Mouse (Mus musculus) midbrain, postnatal 0 days (tissue): ENCODE measurements at regions not wholly inside any gene's neighbourhood (a gene's known extent, or its start where the extent isn't known, plus 50 kb on each side); places are given as distances from the start of the nearest gene placed in this dataset.

ENCODE experiments used
- ATAC-seq: fragments of 200-750 bp; cut with Nextera tagmentation; 2 replicates; pipeline ENCODE4 v1.8.0; 2017; ENCODE audit warnings: moderate number of reproducible peaks, mild to moderate bottlenecking, moderate TSS enrichment, moderate library complexity; ENCODE audit not compliant: low FRiP score
- DNase-seq: peaks from one replicate; pipeline ENCODE4 v3.0.0-alpha.2; 2015; ENCODE audit warnings: low spot score
- H3K27ac ChIP-seq: fragments of 300-500 bp; sonication (generic); 2 replicates; pipeline ENCODE4 v1.5.1; 2014; ENCODE audit warnings: low read depth, mild to moderate bottlenecking, low read length, mixed read lengths
- H3K27me3 ChIP-seq: fragments of 300-500 bp; sonication (generic); 2 replicates; pipeline ENCODE4 v1.6.1; 2014; ENCODE audit warnings: low read length, control low read depth, mixed read lengths; ENCODE audit not compliant: insufficient read depth
- H3K36me3 ChIP-seq: fragments of 300-500 bp; sonication (generic); 2 replicates; pipeline ENCODE4 v1.6.1; 2014; ENCODE audit warnings: low read length, control low read depth, mixed read lengths; ENCODE audit not compliant: insufficient read depth
- H3K4me1 ChIP-seq: fragments of 300-500 bp; sonication (generic); 2 replicates; pipeline ENCODE4 v1.6.1; 2014; ENCODE audit warnings: mild to moderate bottlenecking, control low read depth, antibody characterized with exemption, low read length, mixed read lengths; ENCODE audit not compliant: insufficient read depth
- H3K4me2 ChIP-seq: fragments of 300-500 bp; sonication (generic); 2 replicates; pipeline ENCODE4 v1.6.1; 2014; ENCODE audit warnings: low read depth, mild to moderate bottlenecking, low read length, mixed read lengths; ENCODE audit not compliant: poor library complexity, severe bottlenecking
- H3K4me3 ChIP-seq: fragments of 300-500 bp; sonication (generic); 2 replicates; pipeline ENCODE4 v1.5.1; 2014; ENCODE audit warnings: low read depth, mild to moderate bottlenecking, low read length, moderate library complexity
- H3K9ac ChIP-seq: fragments of 300-500 bp; sonication (generic); replicated peaks from 2 replicates; pipeline ENCODE4 v1.6.1; 2014; ENCODE audit warnings: mild to moderate bottlenecking, low read length, moderate library complexity, mixed read lengths; ENCODE audit not compliant: poor library complexity, severe bottlenecking
- H3K9me3 ChIP-seq: fragments of 300-500 bp; sonication (generic); 2 replicates; pipeline ENCODE4 v1.6.1; 2016; ENCODE audit warnings: low read length, control low read depth
- CTCF ChIP-seq: IDR thresholded peaks from 2 replicates; pipeline ENCODE4 v1.5.1; 2016; ENCODE audit warnings: antibody characterized with exemption, mild to moderate bottlenecking
- WGBS: fragments of 180-500 bp; shearing (Covaris S2); extraction: QIAGEN DNeasy Blood & Tissue Kit; methylation state at CpG from one replicate; pipeline ENCODE4 v1.1.7; 2014; 5-methylcytosine and 5-hydroxymethylcytosine counted together

GRCm38 (mm10) chr3:33958216-33958615 lies 61.5 kb upstream of the Fxr1 start:
- ATAC-seq = no peak
- H3K36me3 ChIP-seq = no peaks in the 10 kb centered on the region
- WGBS = 86% methylated on average over 4 of the region's 4 CpGs
- no peak overlapping the region for H3K27ac ChIP-seq
- peaks cover 11% of the 10 kb centered on the region for H3K27me3 ChIP-seq
- no peaks in the 10 kb centered on the region for H3K4me1 ChIP-seq
- TF ChIP-seq CTCF = no peak
- no peak overlapping the region for H3K9ac ChIP-seq
- DNase-seq = no peak
- no peak overlapping the region for H3K4me3 ChIP-seq
- no peaks in the 10 kb centered on the region for H3K9me3 ChIP-seq
- H3K4me2 ChIP-seq = no peak overlapping the region

- no peak overlapping the region for H3K4me2 ChIP-seq
- TF ChIP-seq CTCF = no peak
- no peak overlapping the region for H3K27ac ChIP-seq
- peaks cover 9% of the 10 kb centered on the region for H3K27me3 ChIP-seq
- H3K9me3 ChIP-seq = no peaks in the 10 kb centered on the region
- no peaks in the 10 kb centered on the region for H3K36me3 ChIP-seq
- no peak overlapping the region for H3K9ac ChIP-seq
- WGBS = 57% methylated on average over 6 of the region's 6 CpGs
- DNase-seq = no peak
- no peaks in the 10 kb centered on the region for H3K4me1 ChIP-seq
- no peak overlapping the region for H3K4me3 ChIP-seq
- no peak for ATAC-seq
Measured at GRCm38 (mm10) chr3:33960211-33960610, 59.5 kb upstream of the Fxr1 start.

- 88% methylated on average over 5 of the region's 5 CpGs for WGBS
- Histone ChIP-seq H3K9me3 (no peaks in the 10 kb centered on the region), H3K9ac (no peak overlapping the region), H3K27ac (no peak overlapping the region), H3K4me1 (no peaks in the 10 kb centered on the region), H3K27me3 (no peaks in the 10 kb centered on the region), H3K36me3 (no peaks in the 10 kb centered on the region), H3K4me2 (no peak overlapping the region), H3K4me3 (no peak overlapping the region)
- DNase-seq = no peak
- no peak for ATAC-seq
- no peak for TF ChIP-seq CTCF
Measured at GRCm38 (mm10) chr3:33962938-33963337, 56.8 kb upstream of the Fxr1 start.

- DNase-seq (no peak), ATAC-seq (no peak)
- WGBS = 86% methylated on average over 8 of the region's 8 CpGs
- H3K36me3 ChIP-seq = no peaks in the 10 kb centered on the region
- H3K4me2 ChIP-seq = no peak overlapping the region
- no peaks in the 10 kb centered on the region for H3K9me3 ChIP-seq
- H3K4me1 ChIP-seq = no peaks in the 10 kb centered on the region
- TF ChIP-seq CTCF = no peak
- no peak overlapping the region for H3K27ac ChIP-seq
- H3K27me3 ChIP-seq = no peaks in the 10 kb centered on the region
- H3K4me3 ChIP-seq = no peak overlapping the region
- no peak overlapping the region for H3K9ac ChIP-seq
Measured at GRCm38 (mm10) chr3:33967184-33967583, 52.6 kb upstream of the Fxr1 start.
